Mouse (Mus musculus) hindbrain, embryonic 16.5 days (tissue): Measurements from ENCODE around the gene Tmem30b. TPM values are rescaled to one million over a fixed set of nuclear protein-coding genes. Genes with fewer than 3 reads are reported as not detected.

ENCODE experiments used
- ATAC-seq: fragments of 200-750 bp; cut with Nextera tagmentation; 2 replicates; pipeline ENCODE4 v1.8.0; 2017; ENCODE audit warnings: moderate TSS enrichment, moderate library complexity
- H3K27ac ChIP-seq: fragments of 300-500 bp; sonication (generic); 2 replicates; pipeline ENCODE4 v1.5.1; 2014; ENCODE audit warnings: low read depth, mild to moderate bottlenecking, control low read depth, low read length, moderate library complexity
- H3K27me3 ChIP-seq: fragments of 300-500 bp; sonication (generic); replicated peaks from 2 replicates; pipeline ENCODE4 v1.6.1; 2014; ENCODE audit warnings: low read length; ENCODE audit not compliant: control insufficient read depth, insufficient read depth
- H3K36me3 ChIP-seq: fragments of 300-500 bp; sonication (generic); 2 replicates; pipeline ENCODE4 v1.6.1; 2014; ENCODE audit warnings: mild to moderate bottlenecking, low read length, moderate library complexity, mixed read lengths; ENCODE audit not compliant: control insufficient read depth, insufficient read depth
- H3K4me1 ChIP-seq: fragments of 300-500 bp; sonication (generic); 2 replicates; pipeline ENCODE4 v1.6.1; 2014; ENCODE audit warnings: low read depth, low read length; ENCODE audit not compliant: control insufficient read depth, insufficient read depth
- H3K4me2 ChIP-seq: fragments of 300-500 bp; sonication (generic); 2 replicates; pipeline ENCODE4 v1.6.1; 2014; ENCODE audit warnings: mild to moderate bottlenecking, low read length, control low read depth, moderate library complexity
- H3K4me3 ChIP-seq: fragments of 300-500 bp; sonication (generic); 2 replicates; pipeline ENCODE4 v1.5.1; 2014; ENCODE audit warnings: mild to moderate bottlenecking, low read length, control low read depth, moderate library complexity
- H3K9ac ChIP-seq: fragments of 300-500 bp; sonication (generic); 2 replicates; pipeline ENCODE4 v1.6.1; 2014; ENCODE audit warnings: low read depth, mild to moderate bottlenecking, control low read depth, low read length, moderate library complexity
- H3K9me3 ChIP-seq: fragments of 300-500 bp; sonication (generic); 2 replicates; pipeline ENCODE4 v1.6.1; 2014; ENCODE audit warnings: mild to moderate bottlenecking, low read length, moderate library complexity; ENCODE audit not compliant: control insufficient read depth
- WGBS: fragments of 180-500 bp; shearing (Covaris S2); extraction: QIAGEN DNeasy Blood & Tissue Kit; methylation state at CpG from one replicate; pipeline ENCODE4 v1.1.7; 2014; 5-methylcytosine and 5-hydroxymethylcytosine counted together
- polyA plus RNA-seq: library from polyadenylated mRNA; unstranded; fragments of >200 nt; fragmentation: Nextera tagmentation; extraction: Ambion mirVana; gene quantifications from 2 replicates; pipeline ENCODE4 v1.2.1, GENCODE M21; 2015

Tmem30b gene
- polyA plus RNA-seq, 1 experiment from 2014 or later = 0.21 TPM

DNA sequence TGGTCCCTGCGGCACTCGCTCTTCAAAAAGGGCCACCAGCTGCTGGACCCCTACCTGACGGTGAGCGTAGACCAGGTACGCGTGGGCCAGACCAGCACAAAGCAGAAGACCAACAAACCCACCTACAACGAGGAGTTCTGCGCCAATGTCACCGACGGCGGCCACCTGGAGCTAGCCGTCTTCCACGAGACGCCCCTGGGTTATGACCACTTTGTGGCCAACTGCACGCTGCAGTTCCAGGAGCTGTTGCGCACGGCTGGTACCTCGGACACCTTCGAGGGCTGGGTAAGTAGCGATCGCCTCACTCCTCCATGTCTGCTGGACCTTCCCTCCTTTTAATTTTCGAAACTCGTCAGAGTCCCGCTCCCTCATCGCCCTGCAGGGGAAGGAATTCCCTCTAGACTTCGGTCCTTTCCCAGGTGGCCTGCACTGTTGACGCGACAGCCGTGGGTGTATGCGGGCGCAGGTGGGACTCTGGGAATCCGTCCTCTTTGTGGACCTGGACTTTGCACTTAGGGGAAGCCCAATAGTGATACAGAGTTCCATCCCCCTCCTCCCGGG lies 39.1 kb upstream of the Tmem30b start:
- ATAC-seq = peak; percentile 53

DNA sequence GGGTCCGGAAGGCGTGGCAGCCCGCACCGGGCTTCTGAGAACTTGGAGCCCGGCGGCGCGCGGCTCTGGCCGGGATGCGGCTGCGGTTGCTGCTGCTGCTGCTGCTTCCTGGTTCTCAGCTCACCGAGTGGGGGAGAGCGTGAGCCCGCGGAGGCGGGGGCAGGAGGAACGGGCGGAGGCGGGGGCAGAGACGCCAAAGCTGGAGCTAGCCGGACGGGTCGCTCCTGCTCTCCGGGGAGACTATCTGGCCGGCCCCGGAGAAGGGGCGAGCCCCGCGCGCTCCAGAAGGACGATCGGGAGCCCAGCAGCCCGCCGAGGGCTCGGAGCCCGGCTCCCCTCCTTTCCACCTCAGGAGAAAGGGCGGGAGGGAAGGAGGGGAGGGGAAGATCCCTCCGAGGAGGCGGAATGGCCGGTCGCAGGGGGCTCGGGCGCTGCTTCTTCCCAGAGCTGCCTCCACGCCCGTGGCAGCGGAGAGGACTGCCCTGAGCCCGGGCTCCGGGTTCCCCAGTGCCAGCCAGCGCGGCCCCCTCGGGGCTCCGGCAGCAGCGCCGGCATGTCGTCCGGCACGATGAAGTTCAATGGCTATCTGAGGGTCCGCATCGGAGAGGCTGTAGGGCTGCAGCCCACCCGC lies 38.5 kb upstream of the Tmem30b start, which contains the start of gene Prkch:
Gene Prkch, plus strand, starts transcription at position 187 of the 631 bp plus-strand sequence.
- H3K27ac ChIP-seq = peak within 1 kb of the TSS; percentile 73
- H3K36me3 ChIP-seq = no peaks in the 10 kb centered on the region
- peak within 1 kb of the TSS; percentile 84 for H3K9ac ChIP-seq
- H3K27me3 ChIP-seq = peaks cover 4% of the 10 kb centered on the region
- H3K4me1 ChIP-seq = peaks cover 6% of the 10 kb centered on the region; the same call in 1 of the 2 replicates
- H3K4me3 ChIP-seq = peak within 1 kb of the TSS; percentile 80
- WGBS = under 1% methylated on average over 41 of the region's 61 CpGs
- ATAC-seq = peak; percentile 93
- peak within 1 kb of the TSS; percentile 82 for H3K4me2 ChIP-seq
- H3K9me3 ChIP-seq = no peaks in the 10 kb centered on the region

More for the DNA sequence above, 39.1 kb upstream of the Tmem30b start:
- H3K27ac ChIP-seq = no peak overlapping the region
- under 1% methylated on average over 32 of the region's 33 CpGs for WGBS
- H3K9me3 ChIP-seq = no peaks in the 10 kb centered on the region
- peaks cover 6% of the 10 kb centered on the region; the same call in 1 of the 2 replicates for H3K4me1 ChIP-seq
- H3K36me3 ChIP-seq = no peaks in the 10 kb centered on the region
- H3K4me2 ChIP-seq = peak overlapping the region; percentile 82
- peak overlapping the region; percentile 80 for H3K4me3 ChIP-seq
- H3K27me3 ChIP-seq = peaks cover 4% of the 10 kb centered on the region
- peak overlapping the region; percentile 84 for H3K9ac ChIP-seq

- Histone ChIP-seq H3K36me3 (no peaks in the 10 kb centered on the region), H3K9ac (peak overlapping the region; percentile 84), H3K4me1 (peaks cover 6% of the 10 kb centered on the region; the same call in 1 of the 2 replicates), H3K27me3 (peaks cover 4% of the 10 kb centered on the region), H3K4me2 (peak overlapping the region; percentile 82), H3K9me3 (no peaks in the 10 kb centered on the region), H3K27ac (peak overlapping the region; percentile 21), H3K4me3 (peak overlapping the region; percentile 80)
- peak; percentile 48 for ATAC-seq
- 4% methylated on average over 33 of the region's 33 CpGs for WGBS
Measured at GRCm38 (mm10) chr12:73583813-73584609, 37.8 kb upstream of the Tmem30b start.

GRCm38 (mm10) chr12:73583318-73583717 lies 37.1 kb upstream of the Tmem30b start:
- H3K4me2 ChIP-seq = no peak overlapping the region
- no peak for ATAC-seq
- no peaks in the 10 kb centered on the region for H3K9me3 ChIP-seq
- H3K9ac ChIP-seq = no peak overlapping the region
- 75% methylated on average over 9 of the region's 9 CpGs for whole genome bisulfite sequencing
- H3K27ac ChIP-seq = no peak overlapping the region
- H3K27me3 ChIP-seq = peaks cover 4% of the 10 kb centered on the region
- no peaks in the 10 kb centered on the region for H3K36me3 ChIP-seq
- no peak overlapping the region for H3K4me3 ChIP-seq
- peaks cover 6% of the 10 kb centered on the region; the same call in 1 of the 2 replicates for H3K4me1 ChIP-seq

- no peak for ATAC-seq
- 77% methylated on average over 7 of the region's 7 CpGs for WGBS
- H3K36me3 ChIP-seq = no peaks in the 10 kb centered on the region
- no peaks in the 10 kb centered on the region for H3K27me3 ChIP-seq
- H3K4me2 ChIP-seq = no peak overlapping the region
- no peaks in the 10 kb centered on the region for H3K9me3 ChIP-seq
- H3K4me3 ChIP-seq = no peak overlapping the region
- H3K27ac ChIP-seq = no peak overlapping the region
- no peak overlapping the region for H3K9ac ChIP-seq
- peaks cover 4% of the 10 kb centered on the region; the same call in 1 of the 2 replicates for H3K4me1 ChIP-seq
Measured at GRCm38 (mm10) chr12:73580811-73581210, 34.6 kb upstream of the Tmem30b start.

DNA sequence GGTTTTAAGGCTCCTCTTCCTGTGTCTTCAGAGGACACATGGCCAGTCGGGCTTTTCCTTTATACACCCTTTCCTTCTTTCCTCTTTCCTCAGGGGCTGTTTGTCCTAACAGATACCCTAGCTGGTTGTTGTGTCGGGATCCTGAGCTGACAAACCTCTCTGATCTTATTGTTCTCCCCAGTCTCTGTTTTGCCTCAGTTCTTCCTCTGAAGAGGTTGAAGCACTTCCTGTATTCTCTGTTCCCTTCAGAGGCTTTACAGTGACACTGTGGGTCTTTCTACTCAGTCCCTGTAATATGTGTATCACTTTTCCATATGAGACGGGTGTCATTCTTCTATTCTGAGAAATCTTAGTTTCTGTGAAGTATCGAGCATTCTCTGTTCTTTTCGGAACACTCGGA lies 31.9 kb upstream of the Tmem30b start:
- WGBS = 76% methylated on average over 6 of the region's 6 CpGs
- no peak overlapping the region for H3K27ac ChIP-seq
- ATAC-seq = no peak

GRCm38 (mm10) chr12:73574632-73575031 lies 28.4 kb upstream of the Tmem30b start:
- 65% methylated on average over 15 of the region's 15 CpGs for WGBS
- H3K27me3 ChIP-seq = no peaks in the 10 kb centered on the region
- ATAC-seq = no peak
- H3K4me2 ChIP-seq = no peak overlapping the region
- no peak overlapping the region for H3K4me3 ChIP-seq
- H3K27ac ChIP-seq = no peak overlapping the region
- H3K9me3 ChIP-seq = no peaks in the 10 kb centered on the region
- no peaks in the 10 kb centered on the region for H3K4me1 ChIP-seq
- H3K36me3 ChIP-seq = no peaks in the 10 kb centered on the region
- no peak overlapping the region for H3K9ac ChIP-seq

More for the DNA sequence above, 31.9 kb upstream of the Tmem30b start:
- Histone ChIP-seq H3K4me2 (no peak overlapping the region), H3K9me3 (no peaks in the 10 kb centered on the region), H3K4me1 (no peaks in the 10 kb centered on the region), H3K4me3 (no peak overlapping the region), H3K36me3 (no peaks in the 10 kb centered on the region), H3K9ac (no peak overlapping the region), H3K27me3 (no peaks in the 10 kb centered on the region)

GRCm38 (mm10) chr12:73565620-73565969 lies 19.4 kb upstream of the Tmem30b start:
- peak; percentile 37 for ATAC-seq
- Histone ChIP-seq H3K9ac (peak overlapping the region; percentile 63), H3K4me2 (peak overlapping the region; percentile 75), H3K4me3 (peak overlapping the region; percentile 37), H3K4me1 (peaks cover 4% of the 10 kb centered on the region; the same call in 1 of the 2 replicates), H3K36me3 (no peaks in the 10 kb centered on the region), H3K9me3 (no peaks in the 10 kb centered on the region), H3K27ac (no peak overlapping the region), H3K27me3 (no peaks in the 10 kb centered on the region)
- WGBS = 59% methylated on average over 11 of the region's 11 CpGs
